Mouse (Mus musculus): ENCODE data around the gene Slc25a21. TPM values are rescaled to one million over a fixed set of nuclear protein-coding genes. Genes with fewer than 3 reads are reported as not detected.

Slc25a21 gene
- 0.23 and 0.52 TPM in 2 replicates for polyA plus RNA-seq (2014; fragmentation: Nextera tagmentation; extraction: Ambion mirVana)

GRCm38 (mm10) chr12:57197363-57198026, at the start of gene Slc25a21:
Slc25a21 (minus strand) TSS chr12:57197472.
- no peaks in the 10 kb centered on the region for H3K36me3 ChIP-seq (ENCODE audit: control insufficient read depth, insufficient read depth, low read length)
- WGBS = 57% methylated on average over 10 of the region's 10 CpGs
- H3K9me3 ChIP-seq (ENCODE audit: control insufficient read depth, low read length) = no peaks in the 10 kb centered on the region
- peak within 1 kb of the TSS; percentile 80 for H3K4me2 ChIP-seq (ENCODE audit: low read depth, low read length)
- H3K27ac ChIP-seq (ENCODE audit: low read depth, low read length) = no peak within 1 kb of the TSS
- H3K9ac ChIP-seq (replicated peaks; ENCODE audit: low read depth, low read length) = peak within 1 kb of the TSS; percentile 41
- peak within 1 kb of the TSS; percentile 39 for H3K4me3 ChIP-seq (ENCODE audit: low read depth, low read length)
- no peak for ATAC-seq (ENCODE audit: low read depth)
- H3K27me3 ChIP-seq (ENCODE audit: control insufficient read depth, insufficient read depth, low read length) = peaks cover 14% of the 10 kb centered on the region
- H3K4me1 ChIP-seq (ENCODE audit: control insufficient read depth, insufficient read depth, low read length) = 0 out of 2 replicates have a peak, but pooled peaks cover 3% of the 10 kb centered on the region

DNA sequence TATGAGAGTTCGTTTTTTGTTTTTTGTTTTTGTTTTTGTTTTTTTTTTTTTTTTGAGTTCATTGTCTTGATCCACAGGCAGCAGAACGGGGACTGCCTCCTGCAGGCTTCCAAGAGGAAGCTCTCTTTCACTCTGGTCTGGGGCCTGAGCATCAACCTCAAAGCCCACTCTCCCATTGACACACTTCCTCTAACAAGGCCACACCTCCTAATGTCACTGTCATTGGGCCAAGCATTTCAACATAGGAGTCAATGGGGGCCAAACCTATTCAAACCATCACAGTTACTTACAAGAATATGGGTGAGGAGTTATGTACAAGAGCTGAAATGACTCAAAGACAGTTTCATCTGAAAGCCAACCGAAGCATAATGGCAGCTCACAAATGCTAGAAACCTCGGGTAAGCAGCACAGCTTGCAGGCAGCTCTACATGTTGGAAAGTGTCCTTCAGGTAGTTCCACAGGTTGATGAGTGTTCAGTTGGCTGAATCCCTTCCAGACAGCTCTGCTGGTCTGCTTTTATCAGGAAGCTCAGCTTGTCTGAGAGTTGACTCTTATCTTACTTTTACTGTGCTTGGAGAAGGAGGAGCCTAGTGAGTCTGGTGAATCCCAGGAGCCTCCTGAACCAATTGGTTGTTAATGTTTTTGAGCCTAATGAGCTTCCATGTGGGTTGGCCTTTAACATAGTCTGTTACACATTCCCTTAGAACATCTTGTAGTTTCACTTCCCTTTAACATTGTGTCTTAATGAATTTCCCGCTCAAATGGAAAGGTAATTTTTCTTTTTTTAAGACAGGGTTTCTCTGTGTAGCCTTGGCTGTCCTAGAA, 46.6 kb upstream of the Slc25a21 start:
- WGBS = 94% methylated on average over 5 of the region's 5 CpGs
- Histone ChIP-seq H3K4me1 (ENCODE audit: control insufficient read depth, insufficient read depth, low read length) (no peaks in the 10 kb centered on the region), H3K4me3 (ENCODE audit: low read depth, low read length) (no peak overlapping the region), H3K27ac (ENCODE audit: low read depth, low read length) (no peak overlapping the region), H3K4me2 (ENCODE audit: low read depth, low read length) (no peak overlapping the region), H3K9ac (replicated peaks; ENCODE audit: low read depth, low read length) (no peak overlapping the region), H3K9me3 (ENCODE audit: control insufficient read depth, low read length) (no peaks in the 10 kb centered on the region), H3K36me3 (ENCODE audit: control insufficient read depth, insufficient read depth, low read length) (no peaks in the 10 kb centered on the region), H3K27me3 (ENCODE audit: control insufficient read depth, insufficient read depth, low read length) (no peaks in the 10 kb centered on the region)
- no peak for ATAC-seq (ENCODE audit: low read depth)

DNA sequence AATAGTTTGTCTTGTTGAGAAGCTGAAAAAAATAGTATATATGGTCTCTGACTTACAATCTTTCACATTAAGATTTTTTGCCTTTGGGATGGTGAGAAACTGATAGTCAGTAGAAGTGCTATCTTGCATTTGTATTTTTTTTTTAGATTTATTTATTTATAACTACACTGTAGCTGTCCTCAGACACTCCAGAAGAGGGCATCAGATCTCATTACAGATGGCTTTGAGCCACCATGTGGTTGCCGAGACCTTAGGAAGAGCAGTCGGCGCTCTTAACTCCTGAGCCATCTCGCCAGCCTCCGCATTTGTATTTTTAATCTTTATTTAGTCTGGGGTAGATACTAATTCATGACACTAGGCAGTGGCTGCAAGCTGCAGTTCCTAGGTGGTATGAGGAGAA, 36.1 kb upstream of the Slc25a21 start:
- H3K4me1 ChIP-seq (ENCODE audit: control insufficient read depth, insufficient read depth, low read length) = no peaks in the 10 kb centered on the region
- no peak for ATAC-seq (ENCODE audit: low read depth)

GRCm38 (mm10) chr12:57231085-57231875, 34.0 kb upstream of the Slc25a21 start:
- H3K9ac ChIP-seq (replicated peaks; ENCODE audit: low read depth, low read length) = no peak overlapping the region
- ATAC-seq (ENCODE audit: low read depth) = no peak

More for the DNA sequence above, 36.1 kb upstream of the Slc25a21 start:
- no peaks in the 10 kb centered on the region for H3K27me3 ChIP-seq (ENCODE audit: control insufficient read depth, insufficient read depth, low read length)
- no peak overlapping the region for H3K4me3 ChIP-seq (ENCODE audit: low read depth, low read length)
- H3K9ac ChIP-seq (replicated peaks; ENCODE audit: low read depth, low read length) = no peak overlapping the region
- H3K4me2 ChIP-seq (ENCODE audit: low read depth, low read length) = no peak overlapping the region
- H3K9me3 ChIP-seq (ENCODE audit: control insufficient read depth, low read length) = no peaks in the 10 kb centered on the region
- no peak overlapping the region for H3K27ac ChIP-seq (ENCODE audit: low read depth, low read length)
- 87% methylated on average over 5 of the region's 5 CpGs for WGBS
- H3K36me3 ChIP-seq (ENCODE audit: control insufficient read depth, insufficient read depth, low read length) = no peaks in the 10 kb centered on the region

GRCm38 (mm10) chr12:57230192-57230706, 33.0 kb upstream of the Slc25a21 start, which contains the start of the genes Prps1l3 and Mipol1:
Prps1l3 (plus strand) TSS chr12:57230412.
Mipol1 (plus strand) TSS chr12:57230427.
- no peaks in the 10 kb centered on the region for H3K36me3 ChIP-seq (ENCODE audit: control insufficient read depth, insufficient read depth, low read length)
- peak within 1 kb of the TSS; percentile 62 for H3K4me2 ChIP-seq (ENCODE audit: low read depth, low read length)
- H3K27ac ChIP-seq (ENCODE audit: low read depth, low read length) = peak within 1 kb of the TSS; percentile 74
- H3K4me3 ChIP-seq (ENCODE audit: low read depth, low read length) = peak within 1 kb of the TSS; percentile 81
- peak within 1 kb of the TSS; percentile 74 for H3K9ac ChIP-seq (replicated peaks; ENCODE audit: low read depth, low read length)
- peak; percentile 98 for ATAC-seq (ENCODE audit: low read depth)
- WGBS = under 1% methylated on average over 58 of the region's 58 CpGs
- H3K27me3 ChIP-seq (ENCODE audit: control insufficient read depth, insufficient read depth, low read length) = no peaks in the 10 kb centered on the region
- no peaks in the 10 kb centered on the region for H3K4me1 ChIP-seq (ENCODE audit: control insufficient read depth, insufficient read depth, low read length)
- H3K9me3 ChIP-seq (ENCODE audit: control insufficient read depth, low read length) = no peaks in the 10 kb centered on the region

More at GRCm38 (mm10) chr12:57231085-57231875, 34.0 kb upstream of the Slc25a21 start:
- Histone ChIP-seq H3K9me3 (ENCODE audit: control insufficient read depth, low read length) (no peaks in the 10 kb centered on the region), H3K27ac (ENCODE audit: low read depth, low read length) (no peak overlapping the region), H3K27me3 (ENCODE audit: control insufficient read depth, insufficient read depth, low read length) (no peaks in the 10 kb centered on the region), H3K4me2 (ENCODE audit: low read depth, low read length) (peak overlapping the region; percentile 62), H3K36me3 (ENCODE audit: control insufficient read depth, insufficient read depth, low read length) (no peaks in the 10 kb centered on the region), H3K4me3 (ENCODE audit: low read depth, low read length) (peak overlapping the region; percentile 81), H3K4me1 (ENCODE audit: control insufficient read depth, insufficient read depth, low read length) (no peaks in the 10 kb centered on the region)
- 74% methylated on average over 14 of the region's 14 CpGs for WGBS

DNA sequence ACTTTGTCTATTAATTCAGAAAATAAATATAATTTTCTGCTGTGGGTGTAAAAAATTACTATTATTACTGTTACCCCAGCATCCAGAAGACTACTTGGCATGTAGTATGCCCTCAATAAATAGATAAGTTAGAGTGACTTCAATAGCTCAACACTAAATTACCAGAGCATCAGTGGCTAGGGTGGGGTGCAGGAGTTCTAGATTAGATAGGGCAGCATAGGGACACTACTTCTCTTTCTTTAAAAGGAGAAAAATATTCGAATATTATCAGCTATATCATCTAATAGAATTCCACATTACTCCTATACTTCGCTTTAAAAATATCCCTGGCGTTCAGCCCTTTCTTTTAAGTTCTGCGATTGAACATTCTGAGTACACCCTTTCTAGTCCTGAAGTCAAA, 32.4 kb upstream of the Slc25a21 start:
- 28% methylated on average over 4 of the region's 4 CpGs for WGBS
- peak overlapping the region; percentile 74; the same call in 1 of the 2 replicates for H3K27ac ChIP-seq (ENCODE audit: low read depth, low read length)
- no peaks in the 10 kb centered on the region for H3K27me3 ChIP-seq (ENCODE audit: control insufficient read depth, insufficient read depth, low read length)
- peak; percentile 3; the same call in 1 of the 2 replicates for ATAC-seq (ENCODE audit: low read depth)
- no peaks in the 10 kb centered on the region for H3K9me3 ChIP-seq (ENCODE audit: control insufficient read depth, low read length)
- H3K36me3 ChIP-seq (ENCODE audit: control insufficient read depth, insufficient read depth, low read length) = no peaks in the 10 kb centered on the region
- H3K4me3 ChIP-seq (ENCODE audit: low read depth, low read length) = peak overlapping the region; percentile 81
- peak overlapping the region; percentile 62 for H3K4me2 ChIP-seq (ENCODE audit: low read depth, low read length)
- H3K9ac ChIP-seq (replicated peaks; ENCODE audit: low read depth, low read length) = peak overlapping the region; percentile 74; the same call in 1 of the 2 replicates
- H3K4me1 ChIP-seq (ENCODE audit: control insufficient read depth, insufficient read depth, low read length) = no peaks in the 10 kb centered on the region

DNA sequence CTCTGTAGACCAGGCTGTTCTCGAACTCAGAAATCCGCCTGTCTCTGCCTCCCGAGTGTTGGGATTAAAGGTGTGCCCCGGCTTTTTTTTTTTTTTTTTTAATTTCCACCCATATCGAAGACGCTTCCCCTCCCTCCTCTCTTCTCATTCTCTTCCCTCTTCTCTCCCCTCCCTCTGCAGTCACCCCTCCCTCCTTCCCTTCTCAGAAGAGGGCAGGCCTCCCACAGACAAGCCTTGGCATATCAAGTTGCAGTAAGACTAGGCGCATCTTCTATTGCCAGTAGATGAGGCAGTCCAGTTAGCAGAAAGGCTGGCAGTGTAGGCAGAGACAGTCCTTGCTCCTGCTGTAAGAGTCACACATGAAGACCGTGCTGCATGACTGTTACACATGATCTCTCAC, 30.5 kb upstream of the Slc25a21 start:
- Histone ChIP-seq H3K9me3 (ENCODE audit: control insufficient read depth, low read length) (no peaks in the 10 kb centered on the region), H3K4me2 (ENCODE audit: low read depth, low read length) (no peak overlapping the region), H3K4me3 (ENCODE audit: low read depth, low read length) (no peak overlapping the region), H3K27me3 (ENCODE audit: control insufficient read depth, insufficient read depth, low read length) (no peaks in the 10 kb centered on the region), H3K36me3 (ENCODE audit: control insufficient read depth, insufficient read depth, low read length) (no peaks in the 10 kb centered on the region), H3K27ac (ENCODE audit: low read depth, low read length) (no peak overlapping the region), H3K4me1 (ENCODE audit: control insufficient read depth, insufficient read depth, low read length) (no peaks in the 10 kb centered on the region), H3K9ac (replicated peaks; ENCODE audit: low read depth, low read length) (no peak overlapping the region)
- ATAC-seq (ENCODE audit: low read depth) = no peak
- WGBS = 85% methylated on average over 4 of the region's 8 CpGs

DNA sequence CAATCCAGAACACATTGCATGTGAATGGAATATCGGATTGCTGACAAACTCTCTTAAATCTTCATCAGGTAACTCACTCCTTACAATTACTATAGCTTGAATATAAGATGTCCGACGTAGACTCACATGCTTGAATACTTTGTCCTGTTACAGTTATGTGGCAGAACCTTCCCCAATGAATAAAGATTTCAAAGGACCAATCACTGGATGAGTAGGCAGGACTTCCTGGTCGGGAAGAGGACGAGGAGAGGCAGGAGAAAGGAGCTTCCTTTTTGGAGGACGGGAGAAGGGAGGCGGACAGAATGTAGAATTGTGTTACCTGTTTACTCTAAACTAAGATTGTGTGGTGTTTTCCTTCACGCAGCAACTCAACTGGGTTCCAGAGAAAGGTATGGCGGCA, 29.1 kb upstream of the Slc25a21 start:
- H3K9me3 ChIP-seq (ENCODE audit: control insufficient read depth, low read length) = no peaks in the 10 kb centered on the region
- H3K27me3 ChIP-seq (ENCODE audit: control insufficient read depth, insufficient read depth, low read length) = no peaks in the 10 kb centered on the region
- H3K36me3 ChIP-seq (ENCODE audit: control insufficient read depth, insufficient read depth, low read length) = no peaks in the 10 kb centered on the region
- H3K4me3 ChIP-seq (ENCODE audit: low read depth, low read length) = no peak overlapping the region
- WGBS = 91% methylated on average over 9 of the region's 9 CpGs
- no peak for ATAC-seq (ENCODE audit: low read depth)
- no peaks in the 10 kb centered on the region for H3K4me1 ChIP-seq (ENCODE audit: control insufficient read depth, insufficient read depth, low read length)
- no peak overlapping the region for H3K27ac ChIP-seq (ENCODE audit: low read depth, low read length)
- no peak overlapping the region for H3K9ac ChIP-seq (replicated peaks; ENCODE audit: low read depth, low read length)
- no peak overlapping the region for H3K4me2 ChIP-seq (ENCODE audit: low read depth, low read length)

Data from neural tube, embryonic 14.5 days (tissue).